Mouse (Mus musculus) gastrocnemius, adult 2 months (tissue): ENCODE results near the gene Ttf2. TPM values are rescaled to one million over a fixed set of nuclear protein-coding genes. Genes with fewer than 3 reads are reported as not detected.

Experiments
- DNase-seq: peaks from one replicate; pipeline ENCODE4 v3.0.0; 2022
- H3K27ac ChIP-seq: fragments of 200-600 bp; 2 replicates; pipeline ENCODE4 v1.8.1; 2022; ENCODE audit warnings: mild to moderate bottlenecking
- H3K4me3 ChIP-seq: fragments of 200-600 bp; 2 replicates; pipeline ENCODE4 v1.8.1; 2022; ENCODE audit warnings: mild to moderate bottlenecking, moderate library complexity
- CTCF ChIP-seq: fragments of 200-600 bp; IDR thresholded peaks from 2 replicates; pipeline ENCODE4 v1.8.1; 2022; ENCODE audit warnings: antibody characterized with exemption, mild to moderate bottlenecking, moderate library complexity
- intact Hi-C: fragments of 180-260 bp; cut with DNase I; formaldehyde crosslinking; loops from one replicate; pipeline ENCODE4 v1.15.1; 2025
- total RNA-seq, 2 experiments: library from RNA; stranded (reverse); gene quantifications; 2 replicates each; pipeline ENCODE4 v1.2.3; 2021

The Ttf2 gene
- total RNA-seq, 2 experiments from 2014 or later = 2.5 to 3.1 TPM

DNA sequence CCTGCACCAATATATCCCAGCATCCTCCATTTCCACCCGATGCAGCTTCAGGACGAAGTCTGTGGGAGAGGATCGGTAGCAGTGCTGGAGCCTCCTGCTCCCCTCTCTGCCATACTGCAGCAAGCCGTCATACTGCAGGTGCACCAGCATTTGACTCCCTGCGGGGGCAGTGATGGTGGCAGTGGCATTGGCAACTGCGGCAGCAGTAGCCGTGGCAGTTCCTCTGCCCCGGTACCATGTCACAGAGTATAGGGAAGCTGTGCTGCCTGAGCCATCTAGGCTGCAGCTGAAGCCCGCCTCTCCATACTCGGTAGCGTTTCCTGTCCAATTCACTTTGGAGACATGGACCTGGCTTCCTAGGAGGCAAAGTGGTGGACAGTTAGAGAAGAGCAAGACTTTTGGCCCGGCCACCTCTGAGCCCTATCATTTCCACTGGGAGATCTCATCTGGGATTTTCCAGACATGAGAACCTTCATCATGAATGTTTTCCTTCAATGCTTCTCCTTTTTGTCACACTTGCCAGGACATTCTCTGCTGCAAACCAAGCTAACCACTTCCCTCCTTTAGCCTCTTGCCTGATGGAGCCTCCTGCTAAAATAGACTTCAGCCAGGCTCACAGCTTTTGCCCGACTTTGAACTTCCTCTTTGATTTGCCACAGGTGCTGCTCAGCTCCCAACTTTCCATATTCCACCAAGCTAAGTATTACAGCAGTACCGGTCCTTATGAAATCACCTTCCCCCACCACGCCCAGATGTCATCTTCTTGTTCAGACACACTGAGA is 34.3 kb upstream of the Ttf2 start:
- Histone ChIP-seq H3K4me3 (no peak overlapping the region), H3K27ac (no peak overlapping the region)
- intact Hi-C loops = no loop called here
- TF ChIP-seq CTCF = no peak
- no peak for DNase-seq

DNA sequence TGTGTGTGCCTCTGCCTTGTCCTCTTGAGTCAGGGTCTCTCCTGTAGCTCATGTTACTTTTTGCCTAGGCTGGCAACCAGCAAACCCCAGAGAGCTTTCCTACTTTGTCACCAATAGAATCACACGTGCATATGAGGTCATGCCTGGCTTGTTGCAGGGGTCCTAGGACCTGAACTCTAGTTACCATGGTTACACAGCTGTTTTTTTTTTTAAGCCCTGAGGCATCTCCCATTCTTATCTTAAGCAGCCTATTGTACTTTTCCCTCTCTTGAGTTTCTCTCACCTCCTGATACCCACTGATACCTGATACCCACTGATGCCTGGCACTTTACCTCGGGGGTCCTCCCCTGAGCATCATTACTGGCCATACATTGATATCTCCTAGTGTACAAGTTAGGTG is 30.3 kb upstream of the Ttf2 start:
- intact Hi-C loops = no loop called here
- Histone ChIP-seq H3K27ac (no peak overlapping the region), H3K4me3 (no peak overlapping the region)
- no peak for DNase-seq
- TF ChIP-seq CTCF = no peak

DNA sequence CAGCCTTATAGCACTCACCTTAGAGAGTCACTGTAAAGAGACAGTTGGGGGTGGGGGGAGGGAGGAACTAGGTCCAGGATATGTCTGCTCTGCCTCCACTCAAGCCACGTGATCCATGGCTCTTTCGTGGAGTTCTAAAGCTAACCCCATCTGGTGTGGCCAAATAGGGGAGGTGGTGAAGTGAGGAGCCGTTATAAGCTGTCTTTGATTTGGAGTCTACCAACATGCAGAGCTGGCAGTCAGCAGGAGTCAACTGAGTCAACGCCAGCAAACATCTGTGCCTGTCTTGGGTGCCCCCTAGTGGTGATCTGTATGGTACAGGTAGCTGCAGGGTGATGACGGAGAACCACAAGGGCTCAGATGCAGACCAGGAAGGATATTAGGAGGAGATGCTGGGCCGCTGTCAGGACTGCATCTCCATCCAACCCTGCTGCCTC is 29.5 kb upstream of the Ttf2 start:
- peak; percentile 87 for TF ChIP-seq CTCF
- DNase-seq = peak; percentile 71
- Histone ChIP-seq H3K4me3 (no peak overlapping the region), H3K27ac (no peak overlapping the region)
- intact Hi-C loops = no loop called here

DNA sequence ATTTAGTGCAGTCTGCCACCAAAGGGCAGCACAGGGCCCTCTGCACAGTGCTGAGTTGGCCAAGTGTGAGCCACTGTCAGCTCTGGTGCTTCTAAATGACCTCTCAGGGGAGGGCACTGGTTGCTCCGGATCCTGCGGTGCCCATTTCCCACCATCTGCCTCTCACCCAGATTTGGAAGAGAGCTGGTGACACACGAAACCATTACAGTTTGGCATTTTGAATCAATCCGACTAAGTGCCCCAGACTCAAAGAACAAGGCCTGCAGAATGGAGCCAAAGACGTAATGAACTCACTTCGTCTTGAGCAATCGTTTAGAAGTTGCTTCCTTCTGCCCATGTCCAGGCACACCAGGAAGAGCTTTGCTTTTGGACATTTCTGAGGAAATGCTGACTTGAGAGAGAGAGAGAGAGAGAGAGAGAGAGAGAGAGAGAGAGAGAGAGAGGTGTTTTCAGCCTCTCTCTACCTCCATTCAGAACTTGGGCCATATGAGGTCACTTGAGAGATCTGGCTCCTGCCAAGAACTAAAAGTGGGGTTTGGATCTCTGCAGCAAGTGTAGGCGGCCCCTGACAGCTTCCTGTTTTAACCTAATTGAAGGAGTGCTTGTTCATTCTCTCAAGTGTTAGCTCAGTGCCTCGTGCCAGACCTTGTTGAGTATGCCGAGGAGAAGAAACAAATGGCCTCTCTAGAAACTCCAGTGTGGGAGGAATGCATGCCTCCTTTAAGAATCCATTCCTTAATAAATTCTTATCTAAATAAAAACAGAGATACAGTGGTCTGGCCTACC is 28.5 kb upstream of the Ttf2 start:
- no peak overlapping the region for H3K4me3 ChIP-seq
- intact Hi-C loops = no loop called here
- peak; percentile 29 for DNase-seq
- TF ChIP-seq CTCF = no peak
- H3K27ac ChIP-seq = peak overlapping the region; percentile 31; the same call in 1 of the 2 replicates

DNA sequence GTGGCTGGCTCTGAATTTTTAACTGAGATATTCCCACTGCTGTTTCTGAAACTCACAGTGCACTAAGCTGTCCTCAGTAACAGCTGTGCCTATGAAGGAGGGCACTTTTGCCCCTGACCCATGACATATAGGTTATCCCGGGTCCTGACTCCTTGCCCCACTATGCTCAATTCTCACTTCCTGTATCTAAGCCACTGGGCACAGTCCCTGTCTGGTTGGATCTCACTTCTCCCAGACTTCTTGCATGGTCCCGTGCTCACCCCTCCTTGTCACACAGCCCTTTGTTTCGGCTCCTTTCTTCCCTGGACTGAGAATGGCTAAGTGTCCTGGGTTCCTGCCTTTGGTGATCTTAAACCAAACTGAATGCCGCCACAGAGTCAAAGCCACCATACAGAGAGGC is 24.8 kb upstream of the Ttf2 start:
- DNase-seq = no peak
- H3K27ac ChIP-seq = peak overlapping the region; percentile 40; the same call in 1 of the 2 replicates
- H3K4me3 ChIP-seq = no peak overlapping the region
- intact Hi-C loops = no loop called here
- TF ChIP-seq CTCF = no peak

DNA sequence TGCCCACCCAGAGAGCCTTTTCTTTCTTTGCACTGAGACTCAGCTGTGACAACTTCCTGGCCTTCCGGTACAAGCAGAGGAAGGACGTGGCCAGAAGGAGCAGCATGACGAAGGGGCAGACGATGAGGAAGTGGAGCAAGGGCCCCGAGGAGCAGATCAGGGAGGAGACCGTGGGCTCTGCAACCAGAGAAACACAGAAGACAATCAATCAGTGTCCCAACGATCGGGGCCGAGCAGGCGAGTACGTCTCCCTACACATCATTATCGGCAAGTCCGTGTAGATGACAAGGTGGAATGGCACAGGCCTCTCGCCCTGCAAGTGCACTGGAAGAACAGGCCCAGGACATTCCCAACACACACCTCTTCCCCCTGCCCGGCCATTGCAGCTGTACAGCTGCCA is 24.3 kb upstream of the Ttf2 start:
- Histone ChIP-seq H3K27ac (peak overlapping the region; percentile 61), H3K4me3 (0 out of 2 replicates have a peak overlapping the region, but pooled peaks have one; percentile 29)
- intact Hi-C loops = no loop called here
- no peak for DNase-seq
- no peak for TF ChIP-seq CTCF

DNA sequence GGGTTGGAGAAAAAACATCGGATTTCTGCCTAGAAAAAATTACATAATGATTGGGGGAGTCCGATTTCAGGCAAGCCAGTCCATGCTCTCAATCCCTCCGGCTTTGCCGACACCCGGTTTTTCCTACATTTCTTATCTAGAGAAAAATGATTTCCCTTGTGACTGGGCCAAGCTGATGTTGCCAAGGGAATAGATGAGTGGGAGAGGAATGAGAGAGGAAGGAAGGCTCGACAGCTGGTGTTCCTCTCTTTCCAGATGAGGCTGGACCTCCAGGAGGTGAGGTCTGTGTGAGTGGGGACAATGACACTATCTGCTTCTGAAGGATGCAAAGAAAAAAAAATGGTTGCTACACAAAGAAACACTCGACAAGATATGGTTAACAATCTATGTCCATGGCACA is 23.7 kb upstream of the Ttf2 start:
- no peak overlapping the region for H3K4me3 ChIP-seq
- TF ChIP-seq CTCF = no peak
- H3K27ac ChIP-seq = no peak overlapping the region; the same call in 1 of the 2 replicates
- DNase-seq = no peak
- intact Hi-C loops = no loop called here

DNA sequence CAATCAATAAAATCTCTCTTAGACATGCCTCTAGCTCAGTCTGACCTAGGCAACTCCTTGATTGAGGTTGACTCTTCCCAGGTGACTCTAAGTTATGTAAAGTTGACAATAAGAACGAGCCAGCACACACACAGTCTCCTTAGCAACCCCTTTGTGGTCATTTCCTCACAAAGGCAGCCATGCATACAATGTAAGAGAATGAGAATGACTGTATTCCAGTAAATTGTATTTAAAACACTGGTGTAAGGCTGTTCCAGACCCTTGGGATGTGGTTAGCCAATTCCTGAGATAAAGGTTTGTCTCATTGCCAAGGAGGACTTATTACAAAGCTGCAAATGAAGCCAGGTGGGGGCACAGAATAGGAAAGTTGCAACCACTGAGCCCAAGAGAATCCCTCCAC is 20.8 kb upstream of the Ttf2 start:
- Histone ChIP-seq H3K27ac (no peak overlapping the region), H3K4me3 (no peak overlapping the region)
- intact Hi-C loops = no loop called here
- no peak for DNase-seq
- TF ChIP-seq CTCF = no peak

DNA sequence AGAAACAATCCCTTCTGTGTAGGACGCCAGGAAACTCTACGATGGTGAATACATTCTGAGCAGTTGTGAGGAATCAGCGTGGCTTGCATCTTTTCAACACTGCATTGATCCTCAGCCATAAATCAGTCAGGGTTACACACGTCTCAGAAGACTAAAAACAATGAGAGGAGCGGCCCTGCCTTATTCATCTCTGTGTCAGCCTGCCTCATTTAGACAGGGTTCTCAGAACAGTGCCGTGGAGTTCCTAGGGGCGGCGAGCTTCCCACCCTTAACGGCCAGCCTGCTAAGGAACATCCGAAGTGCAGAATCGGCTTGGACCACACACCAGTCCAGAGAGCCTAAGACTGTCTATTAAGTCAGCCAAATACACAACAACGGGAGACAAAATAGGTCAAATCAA is 20.0 kb upstream of the Ttf2 start:
- no peak overlapping the region for H3K4me3 ChIP-seq
- peak; percentile 53 for DNase-seq
- peak; percentile 39 for TF ChIP-seq CTCF
- intact Hi-C loops = no loop called here
- H3K27ac ChIP-seq = no peak overlapping the region

DNA sequence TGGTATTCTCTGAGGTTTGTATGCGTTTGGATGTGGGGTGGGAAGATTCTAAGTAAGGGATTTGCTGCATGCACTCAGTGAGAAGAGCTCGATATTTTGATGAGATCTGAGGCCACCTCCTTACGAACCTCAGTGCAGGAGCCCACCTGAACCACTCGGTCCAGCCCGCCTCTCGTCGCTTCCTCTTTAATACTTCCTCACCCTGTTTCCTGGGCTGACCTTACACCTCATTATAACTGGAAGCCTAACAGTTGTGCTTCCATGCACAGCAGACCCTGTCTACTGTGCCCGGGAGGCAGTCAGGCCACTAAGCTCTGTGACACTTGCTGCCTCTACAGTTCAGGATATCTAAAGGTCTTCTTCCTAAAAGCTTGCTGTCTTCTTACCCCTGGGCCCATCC is 9.8 kb upstream of the Ttf2 start:
- intact Hi-C loops = no loop called here
- no peak for TF ChIP-seq CTCF
- Histone ChIP-seq H3K27ac (no peak overlapping the region), H3K4me3 (no peak overlapping the region)
- no peak for DNase-seq

DNA sequence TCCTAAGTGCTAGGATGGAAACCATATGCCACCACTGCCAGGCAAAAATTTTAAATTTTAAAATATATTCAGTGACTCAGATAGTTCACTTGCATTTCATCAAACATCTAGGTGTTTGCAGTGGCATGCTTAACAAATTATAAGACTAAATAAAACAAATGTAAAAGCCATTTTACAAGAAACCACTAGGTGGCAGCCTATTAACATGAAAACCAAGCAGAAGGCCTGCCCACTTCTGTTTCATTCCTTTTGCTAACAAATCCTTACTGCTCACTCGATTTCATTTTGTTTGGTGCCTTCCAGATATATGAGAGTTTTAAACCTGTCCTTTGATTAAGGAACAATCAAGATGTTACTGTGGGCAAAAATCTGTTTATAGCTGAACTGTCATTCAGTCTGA is 4.4 kb upstream of the Ttf2 start:
- TF ChIP-seq CTCF = peak; percentile 87; the same call in 1 of the 2 replicates
- DNase-seq = no peak
- intact Hi-C loops = loop anchor here (1.0 to 5.0 kb wide), 2 partner anchors 188 to 321 kb away; no protein-coding TSS in a partner anchor
- no peak overlapping the region for H3K4me3 ChIP-seq
- H3K27ac ChIP-seq = no peak overlapping the region

DNA sequence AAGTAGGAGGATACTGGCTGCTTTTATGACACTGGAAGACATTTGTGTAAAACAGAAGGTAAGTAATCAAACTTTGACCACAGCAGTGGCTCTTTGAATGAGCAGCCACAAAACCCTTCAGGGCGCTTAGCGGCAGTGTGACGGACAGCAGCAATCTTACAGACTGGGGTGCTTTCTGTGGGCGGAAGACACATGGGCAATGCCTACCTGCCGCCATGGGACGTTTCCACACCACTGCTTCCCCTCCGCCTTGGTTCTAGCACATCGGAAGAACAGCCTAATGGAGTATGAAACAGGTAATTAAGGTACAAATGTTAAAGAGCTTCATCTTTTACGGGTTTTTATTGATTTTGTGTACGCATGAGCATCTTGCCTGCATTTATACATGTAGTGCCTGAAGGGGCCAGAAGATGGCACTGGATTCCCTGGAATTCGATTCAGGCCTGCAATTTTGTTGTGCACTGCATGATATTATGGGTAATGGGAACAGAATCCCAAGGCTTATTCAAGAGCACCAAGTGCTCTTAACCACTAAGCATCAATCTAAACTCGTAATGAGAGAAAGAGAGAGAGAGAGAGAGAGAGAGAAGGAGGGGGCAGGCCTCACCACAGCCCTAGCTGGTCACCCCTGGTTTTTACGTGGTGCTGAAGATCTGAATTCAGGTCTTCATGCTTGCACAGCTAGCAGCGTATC is 5.5 kb downstream of the Ttf2 start:
- intact Hi-C loops = loop anchor here (10.0 kb wide), 1 partner anchor 501 kb away; no protein-coding TSS in a partner anchor
- TF ChIP-seq CTCF = peak; percentile 73
- peak; percentile 49 for DNase-seq
- H3K4me3 ChIP-seq = no peak overlapping the region
- H3K27ac ChIP-seq = no peak overlapping the region
